Mouse (Mus musculus) liver, adult (tissue): ENCODE data around the gene Car11.

Source experiments
- GATA4 ChIP-seq: IDR thresholded peaks from 2 replicates; pipeline ENCODE4 v1.6.1; 2014; ENCODE audit warnings: mild to moderate bottlenecking, low read length; ENCODE audit not compliant: insufficient replicate concordance

Gene Car11

GRCm38 (mm10) chr7:45723301-45723700, 23.7 kb downstream of the Car11 start:
- TF ChIP-seq GATA4 = no peak

GRCm38 (mm10) chr7:45723781-45724180, 24.1 kb downstream of the Car11 start:
- TF ChIP-seq GATA4 = no peak

GRCm38 (mm10) chr7:45725151-45725550, 25.5 kb downstream of the Car11 start:
- TF ChIP-seq GATA4 = no peak

GRCm38 (mm10) chr7:45725713-45726112, 26.1 kb downstream of the Car11 start, which contains the start of gene Spaca4:
Spaca4 (minus strand) TSS chr7:45725813.
- no peak for TF ChIP-seq GATA4

- no peak for TF ChIP-seq GATA4
Measured at GRCm38 (mm10) chr7:45726419-45726818, 26.8 kb downstream of the Car11 start.

- TF ChIP-seq GATA4 = no peak
Measured at GRCm38 (mm10) chr7:45727625-45728024, 28.0 kb downstream of the Car11 start.

GRCm38 (mm10) chr7:45730727-45731431, 31.2 kb downstream of the Car11 start:
- TF ChIP-seq GATA4 = no peak

- no peak for TF ChIP-seq GATA4
Measured at GRCm38 (mm10) chr7:45733477-45733876, 33.8 kb downstream of the Car11 start.

- TF ChIP-seq GATA4 = no peak
Measured at GRCm38 (mm10) chr7:45739162-45739763, 39.6 kb downstream of the Car11 start.

- no peak for TF ChIP-seq GATA4
Measured at GRCm38 (mm10) chr7:45739820-45740219, 40.2 kb downstream of the Car11 start.

- no peak for TF ChIP-seq GATA4
Measured at GRCm38 (mm10) chr7:45741308-45741707, 41.7 kb downstream of the Car11 start.

- no peak for TF ChIP-seq GATA4
Measured at GRCm38 (mm10) chr7:45741777-45742176, 42.1 kb downstream of the Car11 start.

GRCm38 (mm10) chr7:45742338-45742737, 42.7 kb downstream of the Car11 start:
- no peak for TF ChIP-seq GATA4

GRCm38 (mm10) chr7:45744387-45744786, 44.7 kb downstream of the Car11 start:
- TF ChIP-seq GATA4 = no peak

GRCm38 (mm10) chr7:45746518-45746917, 46.9 kb downstream of the Car11 start:
- no peak for TF ChIP-seq GATA4

GRCm38 (mm10) chr7:45747450-45747849, 47.8 kb downstream of the Car11 start:
- no peak for TF ChIP-seq GATA4

GRCm38 (mm10) chr7:45748110-45748509, 48.5 kb downstream of the Car11 start:
- no peak for TF ChIP-seq GATA4
